Mouse (Mus musculus): ENCODE results near the gene Mbd6.

Gene Mbd6

GRCm38 (mm10) chr10:127263631-127264030 lies 25.2 kb downstream of the Mbd6 start:
- DNase-seq (ENCODE audit: extremely low spot score, low spot score), result no peak

GRCm38 (mm10) chr10:127262548-127263398 lies 26.0 kb downstream of the Mbd6 start, which contains the start of gene Kif5a:
Kif5a (minus strand) TSS chr10:127263348.
- DNase-seq (ENCODE audit: extremely low spot score, low spot score), result peak; percentile 64

- no peak for DNase-seq (ENCODE audit: extremely low spot score, low spot score)
These were observed 26.9 kb downstream of the Mbd6 start for GRCm38 (mm10) chr10:127261706-127262547.

GRCm38 (mm10) chr10:127258489-127258888 lies 30.3 kb downstream of the Mbd6 start:
- no peak for DNase-seq (ENCODE audit: extremely low spot score, low spot score)

- DNase-seq (ENCODE audit: extremely low spot score, low spot score), result no peak
These were observed 31.0 kb downstream of the Mbd6 start for GRCm38 (mm10) chr10:127257790-127258189.

GRCm38 (mm10) chr10:127255625-127256345 lies 33.0 kb downstream of the Mbd6 start:
- DNase-seq (ENCODE audit: extremely low spot score, low spot score), result peak; percentile 70

GRCm38 (mm10) chr10:127250810-127251209 lies 38.0 kb downstream of the Mbd6 start:
- DNase-seq (ENCODE audit: extremely low spot score, low spot score), result no peak

GRCm38 (mm10) chr10:127238241-127238824 lies 50.5 kb downstream of the Mbd6 start:
- no peak for DNase-seq (ENCODE audit: extremely low spot score, low spot score)

- no peak for DNase-seq (ENCODE audit: extremely low spot score, low spot score)
These were observed 52.3 kb downstream of the Mbd6 start for GRCm38 (mm10) chr10:127236541-127236940.

- no peak for DNase-seq (ENCODE audit: extremely low spot score, low spot score)
These were observed 55.7 kb downstream of the Mbd6 start for GRCm38 (mm10) chr10:127233141-127233540.
